Mouse (Mus musculus) ES-CJ7 (cell line): ENCODE measurements around the gene Pgm1.

ENCODE experiments used
- DNase-seq: peaks from one replicate; pipeline ENCODE4 v3.0.0; 2011; ENCODE audit warnings: low read depth, low spot score

Gene Pgm1

GRCm38 (mm10) chr4:100010916-100011315 lies 81.7 kb downstream of the Pgm1 start:
- no peak for DNase-seq

- DNase-seq: no peak
These were observed 82.3 kb downstream of the Pgm1 start for GRCm38 (mm10) chr4:100011563-100011962.

GRCm38 (mm10) chr4:100012361-100013035 lies 83.3 kb downstream of the Pgm1 start:
- no peak for DNase-seq

- DNase-seq: no peak
These were observed 98.6 kb downstream of the Pgm1 start for GRCm38 (mm10) chr4:100027773-100028172.

GRCm38 (mm10) chr4:100028641-100029040 lies 99.4 kb downstream of the Pgm1 start:
- peak; percentile 61 for DNase-seq

- DNase-seq: no peak
These were observed 102.1 kb downstream of the Pgm1 start for GRCm38 (mm10) chr4:100031270-100031669.

GRCm38 (mm10) chr4:100032608-100033007 lies 103.4 kb downstream of the Pgm1 start:
- no peak for DNase-seq

GRCm38 (mm10) chr4:100033944-100034343 lies 104.7 kb downstream of the Pgm1 start:
- DNase-seq: no peak

- no peak for DNase-seq
These were observed 105.8 kb downstream of the Pgm1 start for GRCm38 (mm10) chr4:100034971-100035370.

GRCm38 (mm10) chr4:100035919-100036554 lies 106.8 kb downstream of the Pgm1 start:
- DNase-seq: no peak
